8 mouse cellular contexts compared by ENCODE assay signal in the genomic region with DNA sequence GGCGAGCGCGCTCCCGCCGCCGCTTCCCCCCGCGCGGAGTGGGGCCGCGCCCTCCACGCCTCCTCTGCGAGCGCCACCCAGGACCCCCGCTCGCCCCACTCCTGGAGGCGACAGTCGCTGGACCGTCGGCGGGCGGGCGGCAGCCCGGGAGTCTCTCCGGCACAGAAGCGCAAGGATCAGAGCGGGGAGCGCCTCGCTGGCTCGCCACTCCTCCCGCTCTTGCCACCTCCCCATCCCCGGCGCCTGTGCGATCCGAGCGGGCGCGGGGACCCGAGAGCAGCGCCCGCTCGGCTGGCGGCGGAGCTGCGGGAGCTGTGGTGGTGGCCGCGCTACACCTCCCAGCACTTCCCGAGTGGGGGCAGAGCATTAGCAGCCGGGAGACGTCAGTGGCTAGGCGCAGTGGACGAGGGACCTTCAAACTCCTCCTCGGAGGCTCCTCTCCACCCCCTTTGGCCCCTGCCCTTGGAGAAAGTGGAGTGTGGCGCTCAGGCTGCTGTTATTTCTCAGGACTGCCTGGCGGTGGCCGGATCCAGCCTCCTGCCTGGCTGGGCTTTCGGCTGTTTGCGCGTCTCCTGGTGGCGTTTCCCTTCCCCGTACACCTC. TPM values are rescaled to one million over a fixed set of nuclear protein-coding genes. Genes with fewer than 3 reads are reported as not detected.
A peak's percentile ranks its signal among the peaks of the same experiment; 100 is the strongest.
DNase-seq lines count a peak whose midpoint lies in the region; ATAC-seq lines count a peak whose summit lies in the region.

Gene Unc5c, plus strand, starts transcription at position 113 of the 602 bp plus-strand sequence.

- peak within 1 kb of the TSS; percentile 95 for H3K4me2 ChIP-seq in intestine, embryonic 15.5 days (replicated peaks)

- H3K36me3 ChIP-seq in intestine, embryonic 15.5 days: no peaks in the 10 kb centered on the region

- peak; percentile 77 for DNase-seq in layer of hippocampus, adult 11-12 months (ENCODE audit: low spot score)
- DNase-seq in layer of hippocampus, adult 9-10 months (ENCODE audit: low spot score): no peak
- peak; percentile 85 for DNase-seq in embryo, embryonic 11 days
- peak; percentile 22 to 54 for DNase-seq in gastrocnemius, postnatal 4 days (ENCODE audit: low spot score in 2 of 2)
- DNase-seq in left cerebral cortex, postnatal 36 days (ENCODE audit: low spot score in 2 of 2): peak; percentile 81 to 84
- peak; percentile 82 for DNase-seq in right cerebral cortex, postnatal 25 days

- no peaks in the 10 kb centered on the region for H3K9me3 ChIP-seq in intestine, embryonic 15.5 days

- H3K27ac ChIP-seq in intestine, embryonic 15.5 days: peak within 1 kb of the TSS; percentile 85

- H3K4me1 ChIP-seq in intestine, embryonic 15.5 days (replicated peaks): no peaks in the 10 kb centered on the region

- peaks cover 26% of the 10 kb centered on the region for H3K27me3 ChIP-seq in intestine, embryonic 15.5 days (replicated peaks)

- H3K9ac ChIP-seq in intestine, embryonic 15.5 days: peak within 1 kb of the TSS; percentile 68

- under 1% methylated on average over 61 of the region's 61 CpGs for WGBS in intestine, embryonic 15.5 days

- intact Hi-C loops in left cerebral cortex, postnatal 36 days (cut with DNase I): loop anchor here (2.0 kb wide), 1 partner anchor 366 kb away; no protein-coding TSS in a partner anchor

- peak within 1 kb of the TSS; percentile 78 for H3K4me3 ChIP-seq in intestine, embryonic 15.5 days (replicated peaks)

- peak; percentile 92 for ATAC-seq in intestine, embryonic 15.5 days
- peak; percentile 56 for ATAC-seq in megakaryocyte progenitor cell, adult 5-6 weeks (replicated peaks; ENCODE audit: poor library complexity)

RNA-seq across cellular contexts. Expression of gene Unc5c, which starts in this region (rescaled TPM):
- under 1 TPM; 0.57 to 0.59 TPM for total RNA-seq in gastrocnemius, postnatal 4 days (2021)
- polyA plus RNA-seq in intestine, embryonic 15.5 days (2015; fragmentation: Nextera tagmentation; extraction: Ambion mirVana): 8.2 and 8.9 TPM in 2 replicates
- 10 to 100 TPM; 27.3 to 38.5 TPM for total RNA-seq in left cerebral cortex, postnatal 36 days (2021)
- not detected in 2 replicates for total RNA-seq in megakaryocyte progenitor cell, adult 5-6 weeks (2015)
- not detected in 2 replicates for total RNA-seq in megakaryocyte progenitor cell, adult 5-6 weeks (2017)

Comparison
In these comparisons a context has a peak if more than half of its experiments do, and no peak if none do; other contexts are left out.
1. RNA of gene Unc5c (total RNA-seq): 27.3 to 38.5 TPM in left cerebral cortex, postnatal 36 days; 0.57 to 0.59 TPM in gastrocnemius, postnatal 4 days and not detected in megakaryocyte progenitor cell, adult 5-6 weeks; every median in the first group is over 10 times any median in the second.
2. Peak in DNase-seq in gastrocnemius, postnatal 4 days; RNA of the gene not detected or under 1 TPM.
3. Peak in ATAC-seq in megakaryocyte progenitor cell, adult 5-6 weeks; RNA of the gene not detected or under 1 TPM.